ENCODE assay signal across 30 mouse cellular contexts in the genomic region with DNA sequence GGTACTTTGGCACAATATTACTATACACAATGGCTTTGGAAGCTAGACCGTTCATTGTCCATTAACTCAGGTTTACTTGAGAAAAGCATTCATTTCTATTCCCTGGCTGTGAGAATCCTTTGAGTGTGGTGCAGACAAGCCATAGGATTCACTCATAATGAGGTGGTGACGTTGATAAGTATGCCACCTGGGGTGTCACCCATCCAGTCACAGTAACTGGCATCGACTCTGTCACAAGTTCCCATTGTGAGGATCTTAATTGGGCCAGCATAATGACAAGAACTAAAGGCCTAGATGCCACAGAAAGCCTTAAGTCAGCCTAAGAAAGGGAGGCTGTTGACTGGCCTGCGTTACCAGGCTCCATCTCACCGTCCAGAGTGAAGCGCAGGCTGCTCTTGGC.
A peak's percentile ranks its signal among the peaks of the same experiment; 100 is the strongest.
DNase-seq lines count a peak whose midpoint lies in the region; ATAC-seq and TF ChIP-seq lines count a peak whose summit lies in the region.
"Had no signal": no experiment of that assay in that cellular context is flagged by ENCODE, and none has a peak within 500 bp of the region (broad histone marks: within the 10 kb centered on the region; RNA-seq: fewer than 3 reads in every experiment).

No protein-coding gene starts in this region.

- no peak for TF ChIP-seq POLR2A in brain, embryonic 14.5 days (IDR thresholded peaks at IDR 0.05; ENCODE audit: borderline replicate concordance, extremely low read depth, insufficient read depth, insufficient read length, poor library complexity, severe bottlenecking)

- no peak for DNase-seq in forebrain, embryonic 11.5 days (ENCODE audit: low spot score)
- DNase-seq in brain, embryonic 14.5 days (ENCODE audit: low read depth) = peak; percentile 61
- no peak for DNase-seq in testis, postnatal 10 days (ENCODE audit: low spot score)
- DNase-seq: adrenal gland, adult 2 months; adrenal gland, postnatal 14 days; B cell, adult 2 months; cerebellum, adult 11-12 months; cerebellum, adult 8-10 months; cerebellum, postnatal 10 days; cerebellum, postnatal 36 days; embryo, embryonic 11 days; gastrocnemius, postnatal 10 days; gastrocnemius, postnatal 36 days; heart, adult 2 months; heart, postnatal 14 days; heart, postnatal 4 days had no signal

- 0 out of 2 replicates have a peak, but pooled peaks have one; percentile 26 for ATAC-seq in forebrain, embryonic 16.5 days
- ATAC-seq in forebrain, embryonic 11.5 days (replicated peaks; ENCODE audit: low FRiP score) = no peak
- no peak; the same call in 1 of the 2 replicates for ATAC-seq in midbrain, embryonic 16.5 days
- ATAC-seq in midbrain, embryonic 13.5 days = no peak
- ATAC-seq: forebrain, embryonic 13.5 days; hindbrain, postnatal 0 days; inflammation-experienced regulatory T-cells, adult 6 months had no signal

- no peak for TF ChIP-seq CTCF in brain, embryonic 14.5 days (IDR thresholded peaks at IDR 0.05; ENCODE audit: borderline replicate concordance, extremely low read depth, insufficient read depth, insufficient read length)

- H3K9me3 ChIP-seq in forebrain, embryonic 16.5 days (ENCODE audit: control insufficient read depth, low read length) = no peaks in the 10 kb centered on the region
- no peaks in the 10 kb centered on the region for H3K9me3 ChIP-seq in forebrain, embryonic 11.5 days (ENCODE audit: control insufficient read depth, low read length)
- H3K9me3 ChIP-seq in midbrain, embryonic 16.5 days (replicated peaks; ENCODE audit: control insufficient read depth, low read length, poor library complexity, severe bottlenecking) = no peaks in the 10 kb centered on the region
- no peaks in the 10 kb centered on the region for H3K9me3 ChIP-seq in midbrain, embryonic 13.5 days
- H3K9me3 ChIP-seq: embryonic facial prominence, embryonic 10.5 days; embryonic facial prominence, embryonic 13.5 days; forebrain, embryonic 13.5 days; G1E; heart, embryonic 10.5 days; heart, embryonic 13.5 days had no signal

- H3K4me1 ChIP-seq in forebrain, embryonic 16.5 days (replicated peaks; ENCODE audit: control insufficient read depth, insufficient read depth, low read length) = no peaks in the 10 kb centered on the region
- H3K4me1 ChIP-seq in forebrain, embryonic 11.5 days (replicated peaks; ENCODE audit: control insufficient read depth, insufficient read depth, low read length) = no peaks in the 10 kb centered on the region
- 0 out of 2 replicates have a peak, but pooled peaks cover 2% of the 10 kb centered on the region for H3K4me1 ChIP-seq in midbrain, embryonic 16.5 days (ENCODE audit: control insufficient read depth, insufficient read depth, low read length)
- no peaks in the 10 kb centered on the region for H3K4me1 ChIP-seq in midbrain, embryonic 13.5 days (replicated peaks)
- H3K4me1 ChIP-seq: embryonic facial prominence, embryonic 10.5 days; embryonic facial prominence, embryonic 13.5 days; heart, embryonic 10.5 days had no signal

- no peak overlapping the region for H3K4me2 ChIP-seq in forebrain, embryonic 16.5 days (ENCODE audit: low read length)
- H3K4me2 ChIP-seq in forebrain, embryonic 11.5 days (ENCODE audit: low read depth, low read length, severe bottlenecking) = no peak overlapping the region
- no peak overlapping the region for H3K4me2 ChIP-seq in midbrain, embryonic 16.5 days (ENCODE audit: low read length)
- H3K4me2 ChIP-seq in midbrain, embryonic 13.5 days (replicated peaks) = no peak overlapping the region
- H3K4me2 ChIP-seq: embryonic facial prominence, embryonic 13.5 days; forebrain, embryonic 13.5 days; heart, embryonic 13.5 days; hindbrain, embryonic 14.5 days had no signal

- no peaks in the 10 kb centered on the region for H3K36me3 ChIP-seq in forebrain, embryonic 16.5 days (ENCODE audit: control insufficient read depth, insufficient read depth)
- no peaks in the 10 kb centered on the region for H3K36me3 ChIP-seq in forebrain, embryonic 11.5 days (ENCODE audit: control insufficient read depth, insufficient read depth, low read length)
- no peaks in the 10 kb centered on the region for H3K36me3 ChIP-seq in midbrain, embryonic 16.5 days (ENCODE audit: control insufficient read depth, insufficient read depth, low read length)
- H3K36me3 ChIP-seq in midbrain, embryonic 13.5 days = no peaks in the 10 kb centered on the region
- H3K36me3 ChIP-seq: embryonic facial prominence, embryonic 10.5 days; embryonic facial prominence, embryonic 13.5 days; G1E; heart, embryonic 10.5 days; heart, embryonic 13.5 days had no signal

- 29% methylated on average over 6 of the region's 6 CpGs for WGBS in forebrain, embryonic 16.5 days
- 51% methylated on average over 6 of the region's 6 CpGs for WGBS in forebrain, embryonic 11.5 days
- 56% methylated on average over 6 of the region's 6 CpGs for WGBS in midbrain, embryonic 16.5 days
- WGBS in midbrain, embryonic 13.5 days = 66% methylated on average over 6 of the region's 6 CpGs

- H3K9ac ChIP-seq in forebrain, embryonic 16.5 days (replicated peaks; ENCODE audit: low read depth, low read length) = no peak overlapping the region
- no peak overlapping the region for H3K9ac ChIP-seq in forebrain, embryonic 11.5 days (ENCODE audit: low read length)
- no peak overlapping the region for H3K9ac ChIP-seq in midbrain, embryonic 16.5 days (ENCODE audit: low read depth, low read length)
- no peak overlapping the region for H3K9ac ChIP-seq in midbrain, embryonic 13.5 days (replicated peaks)
- H3K9ac ChIP-seq: embryonic facial prominence, embryonic 13.5 days; forebrain, embryonic 13.5 days; heart, embryonic 13.5 days; hindbrain, embryonic 14.5 days had no signal

- H3K27me3 ChIP-seq in forebrain, embryonic 16.5 days (replicated peaks; ENCODE audit: control insufficient read depth, insufficient read depth, low read length) = no peaks in the 10 kb centered on the region
- no peaks in the 10 kb centered on the region for H3K27me3 ChIP-seq in forebrain, embryonic 11.5 days (ENCODE audit: control insufficient read depth, insufficient read depth, low read length)
- H3K27me3 ChIP-seq in midbrain, embryonic 16.5 days (ENCODE audit: control insufficient read depth, insufficient read depth, low read depth, low read length) = no peaks in the 10 kb centered on the region
- H3K27me3 ChIP-seq in midbrain, embryonic 13.5 days = no peaks in the 10 kb centered on the region
- H3K27me3 ChIP-seq: CH12.LX; embryonic facial prominence, embryonic 13.5 days; forebrain, embryonic 13.5 days; heart, embryonic 13.5 days had no signal

- no peak overlapping the region for H3K27ac ChIP-seq in forebrain, embryonic 16.5 days (ENCODE audit: low read length)
- H3K27ac ChIP-seq in forebrain, embryonic 11.5 days (ENCODE audit: low read depth, low read length) = no peak overlapping the region
- 0 out of 2 replicates have a peak overlapping the region, but pooled peaks have one; percentile 28 for H3K27ac ChIP-seq in midbrain, embryonic 16.5 days (ENCODE audit: low read length)
- H3K27ac ChIP-seq in midbrain, embryonic 13.5 days = no peak overlapping the region
- H3K27ac ChIP-seq: embryonic facial prominence, embryonic 10.5 days; embryonic facial prominence, embryonic 13.5 days; forebrain, embryonic 13.5 days; heart, adult 2 months; heart, embryonic 10.5 days; heart, embryonic 13.5 days; hindbrain, embryonic 14.5 days; hindbrain, postnatal 0 days had no signal

- H3K4me3 ChIP-seq in forebrain, embryonic 16.5 days (replicated peaks; ENCODE audit: low read length) = no peak overlapping the region
- no peak overlapping the region for H3K4me3 ChIP-seq in forebrain, embryonic 11.5 days (ENCODE audit: low read depth, low read length)
- H3K4me3 ChIP-seq in midbrain, embryonic 16.5 days (ENCODE audit: low read depth, low read length) = no peak overlapping the region
- no peak overlapping the region for H3K4me3 ChIP-seq in midbrain, embryonic 13.5 days (replicated peaks)
- H3K4me3 ChIP-seq: embryonic facial prominence, embryonic 10.5 days; embryonic facial prominence, embryonic 13.5 days; erythroblast, embryonic 14.5 days; forebrain, embryonic 13.5 days; heart, adult 2 months; heart, embryonic 10.5 days; heart, embryonic 13.5 days had no signal
